Mouse (Mus musculus): ENCODE measurements at regions not wholly inside any gene's neighbourhood (a gene's known extent, or its start where the extent isn't known, plus 50 kb on each side); places are given as distances from the start of the nearest gene placed in this dataset.

DNA sequence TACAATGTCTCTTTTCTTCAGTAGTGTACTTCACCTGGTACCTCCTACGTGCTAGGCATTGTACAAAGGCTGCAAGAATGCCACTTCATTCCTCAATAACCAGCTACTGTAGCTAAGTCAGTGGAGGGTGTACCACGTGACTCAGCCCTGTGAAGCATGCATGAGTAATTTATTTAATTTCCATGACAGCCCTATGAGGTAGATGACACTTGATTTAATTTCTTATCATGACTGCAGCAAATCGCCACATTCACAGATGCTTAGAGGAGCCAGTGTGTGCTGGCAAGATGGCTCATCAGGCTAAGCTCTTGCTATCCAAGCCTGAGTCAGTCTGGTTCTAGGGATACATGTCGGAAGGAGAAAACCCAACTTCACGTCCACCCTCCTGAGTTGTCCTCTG is 642.0 kb upstream of the Tmem132c start:
- TF ChIP-seq CTCF (IDR thresholded peaks at IDR 0.05; ENCODE audit: control insufficient read depth, insufficient read depth, low read length) (no peak), POLR2A (IDR thresholded peaks at IDR 0.05; ENCODE audit: borderline replicate concordance, control insufficient read depth, low read depth, low read length) (no peak)

Measured in bone marrow, adult 2 months (tissue).